Mouse (Mus musculus) liver, adult 2 months (tissue): Measurements from ENCODE around the gene C2cd4b.

Experiments used
- CTCF ChIP-seq: fragments of 200-500 bp; IDR thresholded peaks from 2 replicates; pipeline ENCODE4 v1.5.1; 2011; ENCODE audit warnings: low read depth, low read length, control low read depth
- POLR2A ChIP-seq: fragments of 200-500 bp; IDR thresholded peaks from 2 replicates; pipeline ENCODE4 v1.6.1; 2011; ENCODE audit warnings: low read length, control low read depth; ENCODE audit not compliant: insufficient read depth; ENCODE audit errors: extremely low read depth

- TF ChIP-seq POLR2A (no peak), CTCF (no peak)
These were observed 40.6 kb upstream of the C2cd4b start for GRCm38 (mm10) chr9:67718596-67718995.
